Mouse (Mus musculus): ENCODE measurements around the gene Hdac4. TPM values are rescaled to one million over a fixed set of nuclear protein-coding genes. Genes with fewer than 3 reads are reported as not detected.

The Hdac4 gene
- total RNA-seq, 2 experiments from 2014 or later: 97.2 to 106 TPM

- TF ChIP-seq CTCF (conservative IDR thresholded peaks at IDR 0.05): no peak
- no peak overlapping the region for H3K4me3 ChIP-seq
- DNase-seq (ENCODE audit: low spot score in 2 of 2): no peak
- no peak overlapping the region for H3K27ac ChIP-seq
These were observed 230.8 kb downstream of the Hdac4 start for GRCm38 (mm10) chr1:91964486-91965335.

GRCm38 (mm10) chr1:91962256-91962655, 233.2 kb downstream of the Hdac4 start:
- H3K27ac ChIP-seq: no peak overlapping the region
- peak; percentile 82 for TF ChIP-seq CTCF (conservative IDR thresholded peaks at IDR 0.05)
- no peak overlapping the region for H3K4me3 ChIP-seq
- DNase-seq (ENCODE audit: low spot score in 2 of 2): peak in 1 of 2 experiments; percentile 41

GRCm38 (mm10) chr1:91961231-91961630, 234.3 kb downstream of the Hdac4 start:
- Histone ChIP-seq H3K27ac (no peak overlapping the region), H3K4me3 (no peak overlapping the region)
- no peak for DNase-seq (ENCODE audit: low spot score in 2 of 2)
- TF ChIP-seq CTCF (conservative IDR thresholded peaks at IDR 0.05): no peak

- peak; percentile 43 for TF ChIP-seq CTCF (conservative IDR thresholded peaks at IDR 0.05)
- no peak for DNase-seq (ENCODE audit: low spot score in 2 of 2)
- Histone ChIP-seq H3K4me3 (no peak overlapping the region), H3K27ac (no peak overlapping the region)
These were observed 235.6 kb downstream of the Hdac4 start for GRCm38 (mm10) chr1:91959891-91960290.

DNA sequence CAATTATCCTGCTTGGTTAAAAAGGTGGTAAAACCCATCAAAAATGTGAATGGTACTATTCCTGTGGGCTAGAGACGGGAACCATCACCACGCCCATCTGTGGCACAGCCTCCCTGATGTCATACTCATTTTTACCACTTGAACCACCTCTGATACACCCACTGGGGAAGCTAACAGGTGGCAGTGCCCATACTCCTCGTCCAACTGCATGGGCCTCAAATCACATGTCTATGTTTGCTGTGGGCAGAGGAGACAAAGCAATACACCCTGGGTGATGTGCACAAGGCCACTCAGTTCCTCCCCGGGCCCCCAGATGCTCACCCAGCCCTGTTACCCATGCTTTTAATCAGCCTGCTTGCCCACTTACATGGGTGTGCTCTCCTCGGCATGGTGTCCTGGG, 236.5 kb downstream of the Hdac4 start:
- H3K4me3 ChIP-seq: no peak overlapping the region
- DNase-seq (ENCODE audit: low spot score in 2 of 2): no peak
- TF ChIP-seq CTCF (conservative IDR thresholded peaks at IDR 0.05): no peak
- no peak overlapping the region for H3K27ac ChIP-seq

DNA sequence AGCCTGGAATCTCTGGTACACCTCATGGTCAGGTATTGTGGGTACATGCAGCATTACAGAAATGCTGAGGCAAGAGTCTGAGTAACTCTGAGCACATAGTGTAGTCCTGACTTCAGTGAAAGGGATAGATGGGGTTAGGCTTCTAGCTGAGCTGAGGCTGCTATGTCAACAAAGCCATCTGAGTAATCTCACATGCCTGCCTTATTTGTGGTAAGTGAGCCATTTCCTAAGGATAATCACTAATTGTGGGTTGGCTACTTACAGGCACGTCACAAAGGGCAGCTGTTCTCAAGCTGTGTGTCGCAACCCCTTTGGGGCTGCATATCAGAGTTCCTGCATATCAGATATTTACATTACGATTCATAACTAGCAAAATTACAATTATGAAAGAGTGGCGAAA, 239.3 kb downstream of the Hdac4 start:
- DNase-seq (ENCODE audit: low spot score in 2 of 2): no peak
- H3K27ac ChIP-seq: no peak overlapping the region
- no peak overlapping the region for H3K4me3 ChIP-seq
- TF ChIP-seq CTCF (conservative IDR thresholded peaks at IDR 0.05): no peak

DNA sequence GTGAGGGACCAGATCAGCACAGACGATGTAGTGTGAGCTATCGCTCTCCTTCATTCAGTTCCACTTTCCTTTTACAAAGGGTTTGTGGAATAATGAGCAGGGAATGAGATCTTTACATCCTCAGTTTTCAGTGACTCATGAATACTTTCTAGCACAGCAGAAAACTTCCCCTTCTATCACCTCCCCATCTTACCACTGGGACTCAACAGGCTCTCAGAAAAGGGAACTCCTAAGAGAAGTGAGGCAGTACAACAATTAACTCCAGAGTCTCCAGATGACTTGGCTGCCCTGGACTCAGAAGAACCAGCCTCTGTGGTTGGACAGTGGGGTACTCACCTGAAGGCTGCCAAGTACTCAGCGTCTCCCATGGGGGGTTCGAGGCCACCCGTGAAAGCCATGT, 240.5 kb downstream of the Hdac4 start:
- no peak for TF ChIP-seq CTCF (conservative IDR thresholded peaks at IDR 0.05)

GRCm38 (mm10) chr1:91952912-91953311, 242.6 kb downstream of the Hdac4 start:
- H3K4me3 ChIP-seq: no peak overlapping the region
- H3K27ac ChIP-seq: no peak overlapping the region
- no peak for DNase-seq (ENCODE audit: low spot score in 2 of 2)
- no peak for TF ChIP-seq CTCF (conservative IDR thresholded peaks at IDR 0.05)

More for the DNA sequence above, 240.5 kb downstream of the Hdac4 start:
- Histone ChIP-seq H3K27ac (no peak overlapping the region), H3K4me3 (no peak overlapping the region)
- no peak for DNase-seq (ENCODE audit: low spot score in 2 of 2)

DNA sequence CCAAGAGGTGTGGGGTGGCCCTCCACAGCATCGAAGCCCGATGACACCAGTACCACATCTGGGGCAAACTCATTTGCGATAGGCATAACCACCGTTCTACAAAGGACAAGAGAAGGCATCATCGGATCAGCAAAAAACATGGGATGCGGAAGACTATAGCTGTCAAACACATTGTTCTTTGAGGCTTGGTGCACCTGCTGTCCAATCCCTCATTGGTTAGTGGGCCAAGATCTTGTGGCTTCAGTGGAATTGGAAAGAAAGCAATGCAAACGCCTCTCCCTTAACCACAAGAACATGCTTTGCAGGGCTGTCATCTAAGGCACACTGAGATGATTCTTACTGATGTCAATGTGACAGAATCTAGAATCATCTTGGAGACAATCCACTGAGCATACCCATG, 248.1 kb downstream of the Hdac4 start:
- H3K4me3 ChIP-seq: no peak overlapping the region
- no peak for DNase-seq (ENCODE audit: low spot score in 2 of 2)
- H3K27ac ChIP-seq: no peak overlapping the region
- no peak for TF ChIP-seq CTCF (conservative IDR thresholded peaks at IDR 0.05)

GRCm38 (mm10) chr1:91942583-91942982, 252.9 kb downstream of the Hdac4 start:
- Histone ChIP-seq H3K27ac (no peak overlapping the region), H3K4me3 (no peak overlapping the region)
- DNase-seq (ENCODE audit: low spot score in 2 of 2): peak in 1 of 2 experiments; percentile 58
- TF ChIP-seq CTCF (conservative IDR thresholded peaks at IDR 0.05): no peak

GRCm38 (mm10) chr1:91942031-91942430, 253.5 kb downstream of the Hdac4 start:
- no peak overlapping the region for H3K4me3 ChIP-seq
- no peak overlapping the region for H3K27ac ChIP-seq
- TF ChIP-seq CTCF (conservative IDR thresholded peaks at IDR 0.05): peak; percentile 45
- DNase-seq (ENCODE audit: low spot score in 2 of 2): no peak

DNA sequence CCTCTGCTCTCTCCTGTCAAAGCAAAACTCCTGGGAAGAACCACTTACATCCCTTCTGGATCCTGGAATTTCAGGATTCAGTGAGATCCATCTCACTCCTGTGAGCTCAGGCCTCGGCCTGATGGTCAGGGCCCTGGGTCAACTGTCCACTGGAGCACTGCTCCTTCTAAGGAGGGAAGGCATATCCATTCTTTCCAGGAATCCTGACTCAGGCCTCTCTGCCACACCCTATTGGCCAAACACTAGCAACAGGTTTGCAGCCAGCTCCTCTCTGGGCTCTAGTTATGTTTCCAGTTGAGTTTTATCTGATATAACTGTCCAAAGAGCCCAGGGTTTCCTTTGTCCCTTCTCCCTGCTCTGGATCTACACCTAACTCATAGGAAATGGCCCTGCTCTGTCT, 254.4 kb downstream of the Hdac4 start:
- H3K4me3 ChIP-seq: no peak overlapping the region
- no peak for DNase-seq (ENCODE audit: low spot score in 2 of 2)
- no peak for TF ChIP-seq CTCF (conservative IDR thresholded peaks at IDR 0.05)
- H3K27ac ChIP-seq: no peak overlapping the region

DNA sequence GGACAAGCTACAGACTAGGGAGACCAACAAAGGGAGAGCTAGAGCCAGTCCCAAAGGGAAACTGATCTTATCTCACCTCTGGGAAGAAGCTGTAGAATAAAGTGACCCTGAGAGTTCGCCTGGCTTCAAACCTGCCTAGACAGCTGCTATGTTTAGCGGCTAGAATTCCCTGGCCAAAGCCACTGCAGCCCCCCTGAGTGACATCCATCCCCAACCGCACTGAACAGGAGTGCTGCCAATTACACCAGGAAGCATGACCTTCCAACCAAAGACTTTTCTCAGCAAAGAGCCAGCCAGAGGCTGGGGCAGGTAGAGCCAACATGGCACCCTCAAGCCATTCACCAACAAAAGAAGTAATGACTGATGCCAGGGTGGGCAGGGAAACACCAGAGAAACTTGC, 260.3 kb downstream of the Hdac4 start:
- Histone ChIP-seq H3K4me3 (no peak overlapping the region), H3K27ac (no peak overlapping the region)
- no peak for DNase-seq (ENCODE audit: low spot score in 2 of 2)
- TF ChIP-seq CTCF (conservative IDR thresholded peaks at IDR 0.05): no peak

- TF ChIP-seq CTCF (conservative IDR thresholded peaks at IDR 0.05): no peak; the same call in 1 of the 2 replicates
- DNase-seq (ENCODE audit: low spot score in 2 of 2): no peak
- H3K4me3 ChIP-seq: no peak overlapping the region
- H3K27ac ChIP-seq: no peak overlapping the region
These were observed 261.8 kb downstream of the Hdac4 start for GRCm38 (mm10) chr1:91933681-91934080.

Measured in layer of hippocampus, adult 2 months (tissue).